Mouse (Mus musculus) cerebellum, adult 18-20 months (tissue): ENCODE results near the gene Rsc1a1.

Experiments
- DNase-seq, 2 experiments: peaks; one replicate each; pipeline ENCODE4 v3.0.0; 2021

The Rsc1a1 gene

GRCm38 (mm10) chr4:141685499-141685898 lies at the start of gene Rsc1a1:
Gene Rsc1a1 (minus strand): TSS chr4:141685599.
- DNase-seq, result no peak

- no peak for DNase-seq
Observed at GRCm38 (mm10) chr4:141735206-141735560, 49.8 kb upstream of the Rsc1a1 start.

- peak; percentile 93 to 94 for DNase-seq
Observed at GRCm38 (mm10) chr4:141734446-141735205, 49.2 kb upstream of the Rsc1a1 start.

- no peak for DNase-seq
Observed at GRCm38 (mm10) chr4:141731766-141732165, 46.4 kb upstream of the Rsc1a1 start.

- no peak for DNase-seq
Observed at GRCm38 (mm10) chr4:141730401-141730800, 45.0 kb upstream of the Rsc1a1 start.

GRCm38 (mm10) chr4:141729266-141729665 lies 43.9 kb upstream of the Rsc1a1 start:
- no peak for DNase-seq

- no peak for DNase-seq
Observed at GRCm38 (mm10) chr4:141725738-141726137, 40.3 kb upstream of the Rsc1a1 start.

GRCm38 (mm10) chr4:141725277-141725676 lies 39.9 kb upstream of the Rsc1a1 start:
- DNase-seq, result no peak

GRCm38 (mm10) chr4:141724594-141724993 lies 39.2 kb upstream of the Rsc1a1 start:
- no peak for DNase-seq

- no peak for DNase-seq
Observed at GRCm38 (mm10) chr4:141723673-141724068, 38.3 kb upstream of the Rsc1a1 start.

GRCm38 (mm10) chr4:141722731-141723672 lies 37.6 kb upstream of the Rsc1a1 start, which contains the start of gene Ddi2:
Gene Ddi2 (minus strand): TSS chr4:141723419.
- DNase-seq, result peak; percentile 92 to 98

- DNase-seq, result no peak
Observed at GRCm38 (mm10) chr4:141721961-141722360, 36.6 kb upstream of the Rsc1a1 start.

- no peak for DNase-seq
Observed at GRCm38 (mm10) chr4:141720761-141721523, 35.5 kb upstream of the Rsc1a1 start.

GRCm38 (mm10) chr4:141719304-141719703 lies 33.9 kb upstream of the Rsc1a1 start:
- no peak for DNase-seq

- no peak for DNase-seq
Observed at GRCm38 (mm10) chr4:141717633-141718032, 32.2 kb upstream of the Rsc1a1 start.

- DNase-seq, result no peak
Observed at GRCm38 (mm10) chr4:141715027-141715426, 29.6 kb upstream of the Rsc1a1 start.

GRCm38 (mm10) chr4:141713598-141714142 lies 28.3 kb upstream of the Rsc1a1 start:
- DNase-seq, result no peak

- no peak for DNase-seq
Observed at GRCm38 (mm10) chr4:141711250-141711649, 25.9 kb upstream of the Rsc1a1 start.

- DNase-seq, result no peak
Observed at GRCm38 (mm10) chr4:141708971-141709370, 23.6 kb upstream of the Rsc1a1 start.

GRCm38 (mm10) chr4:141708005-141708404 lies 22.6 kb upstream of the Rsc1a1 start:
- no peak for DNase-seq

- DNase-seq, result no peak
Observed at GRCm38 (mm10) chr4:141705331-141705730, 19.9 kb upstream of the Rsc1a1 start.

GRCm38 (mm10) chr4:141704625-141705024 lies 19.2 kb upstream of the Rsc1a1 start:
- DNase-seq, result no peak

GRCm38 (mm10) chr4:141694719-141695118 lies 9.3 kb upstream of the Rsc1a1 start:
- DNase-seq, result no peak
